Mouse (Mus musculus): ENCODE data around the gene Atg101. TPM values are rescaled to one million over a fixed set of nuclear protein-coding genes. Genes with fewer than 3 reads are reported as not detected.
A peak's percentile ranks its signal among the peaks of the same experiment; 100 is the strongest.

The Atg101 gene
- polyA plus RNA-seq, 1 experiment from 2014 or later = 48.6 TPM

GRCm38 (mm10) chr15:101331090-101331489, 47.0 kb downstream of the Atg101 start:
- ATAC-seq (no peak), DNase-seq (ENCODE audit: low read depth, low spot score) (no peak)
- POLR2A ChIA-PET = interaction anchor here (1.2 to 1.9 kb wide), 2 partner anchors 9 to 56 kb away, joined by 5 read pairs; no protein-coding TSS in a partner anchor
- H3K27me3 ChIP-seq = no peaks in the 10 kb centered on the region
- CTCF ChIA-PET = interaction anchor here (1.6 to 1.8 kb wide), 2 partner anchors 56 to 648 kb away, joined by 3 to 6 read pairs; no protein-coding TSS in a partner anchor
- in situ Hi-C loops (cut with MboI; ENCODE audit: low pct_unique_long_range_greater_than_20kb) = loop anchor here (5.0 kb wide), 1 partner anchor 741 kb away; the partner anchor contains the start of gene Eif4b
- no peak for TF ChIP-seq CTCF (IDR thresholded peaks at IDR 0.05)

- DNase-seq (ENCODE audit: low read depth, low spot score) (no peak), ATAC-seq (no peak)
- in situ Hi-C loops (cut with MboI; ENCODE audit: low pct_unique_long_range_greater_than_20kb) = loop anchor here (5.0 kb wide), 1 partner anchor 740 kb away; the partner anchor contains the start of gene Eif4b
- ChIA-PET CTCF (interaction anchor here (0.7 to 1.9 kb wide), 2 partner anchors 55 to 652 kb away, joined by 3 to 7 read pairs; no protein-coding TSS in a partner anchor), POLR2A (no interaction called here)
- TF ChIP-seq CTCF (IDR thresholded peaks at IDR 0.05) = no peak
- no peaks in the 10 kb centered on the region for H3K27me3 ChIP-seq
These were observed 48.3 kb downstream of the Atg101 start for GRCm38 (mm10) chr15:101332370-101332769.

DNA sequence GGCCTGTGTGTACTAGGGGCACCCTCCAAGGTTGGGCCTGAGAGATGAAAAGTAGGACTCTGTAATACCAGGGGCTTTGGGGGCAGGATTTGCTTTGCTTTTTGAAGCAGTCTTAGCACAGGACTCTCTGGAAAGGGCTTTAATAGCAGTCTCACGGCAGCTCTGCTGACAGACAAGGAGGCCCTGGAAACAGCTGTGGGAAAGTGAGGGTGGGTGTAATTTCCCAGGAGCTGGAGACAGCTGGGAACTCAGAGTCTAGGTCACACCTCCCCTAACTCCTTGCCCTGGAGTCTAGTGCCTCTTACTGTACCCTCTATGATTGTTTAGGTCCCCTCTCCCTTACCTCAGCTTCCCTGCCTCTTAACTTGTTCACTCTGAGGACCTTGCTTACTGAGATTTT, 49.1 kb downstream of the Atg101 start:
- no peak for DNase-seq (ENCODE audit: low read depth, low spot score)
- no peak for ATAC-seq
- ChIA-PET POLR2A (no interaction called here), CTCF (interaction anchor here (0.7 to 1.9 kb wide), 5 partner anchors 54 to 651 kb away, joined by 3 to 7 read pairs (median 3); no protein-coding TSS in a partner anchor)
- H3K27me3 ChIP-seq = no peaks in the 10 kb centered on the region
- in situ Hi-C loops (cut with MboI; ENCODE audit: low pct_unique_long_range_greater_than_20kb) = loop anchor here (5.0 kb wide), 1 partner anchor 739 kb away; the partner anchor contains the start of gene Eif4b
- TF ChIP-seq CTCF (IDR thresholded peaks at IDR 0.05) = no peak

DNA sequence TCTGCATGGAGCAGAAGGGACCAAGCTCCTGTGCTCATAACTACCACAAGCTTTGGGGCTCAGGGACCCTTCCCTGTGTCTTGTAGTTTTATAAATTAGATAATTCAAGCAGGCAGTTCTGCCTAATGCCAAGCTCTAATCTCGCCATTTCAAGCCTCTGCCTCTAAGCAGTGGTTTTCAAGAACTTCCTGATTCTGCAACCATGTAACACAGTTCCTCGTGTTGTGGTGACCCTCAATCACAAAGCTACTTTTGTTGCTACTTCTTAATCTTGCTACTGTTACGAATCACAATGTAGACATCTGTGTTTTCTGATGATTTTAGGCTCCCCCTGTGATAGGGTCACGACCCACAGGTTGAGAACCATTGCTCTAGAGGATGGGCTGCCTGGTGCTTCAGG, 49.6 kb downstream of the Atg101 start:
- in situ Hi-C loops (cut with MboI; ENCODE audit: low pct_unique_long_range_greater_than_20kb) = loop anchor here (5.0 kb wide), 1 partner anchor 739 kb away; the partner anchor contains the start of gene Eif4b
- CTCF ChIA-PET = interaction anchor here (0.8 to 1.9 kb wide), 5 partner anchors 53 to 651 kb away, joined by 3 to 7 read pairs (median 3); no protein-coding TSS in a partner anchor
- H3K27me3 ChIP-seq = no peaks in the 10 kb centered on the region
- ATAC-seq = no peak
- no peak for DNase-seq (ENCODE audit: low read depth, low spot score)
- TF ChIP-seq CTCF (IDR thresholded peaks at IDR 0.05) = no peak
- POLR2A ChIA-PET = no interaction called here

DNA sequence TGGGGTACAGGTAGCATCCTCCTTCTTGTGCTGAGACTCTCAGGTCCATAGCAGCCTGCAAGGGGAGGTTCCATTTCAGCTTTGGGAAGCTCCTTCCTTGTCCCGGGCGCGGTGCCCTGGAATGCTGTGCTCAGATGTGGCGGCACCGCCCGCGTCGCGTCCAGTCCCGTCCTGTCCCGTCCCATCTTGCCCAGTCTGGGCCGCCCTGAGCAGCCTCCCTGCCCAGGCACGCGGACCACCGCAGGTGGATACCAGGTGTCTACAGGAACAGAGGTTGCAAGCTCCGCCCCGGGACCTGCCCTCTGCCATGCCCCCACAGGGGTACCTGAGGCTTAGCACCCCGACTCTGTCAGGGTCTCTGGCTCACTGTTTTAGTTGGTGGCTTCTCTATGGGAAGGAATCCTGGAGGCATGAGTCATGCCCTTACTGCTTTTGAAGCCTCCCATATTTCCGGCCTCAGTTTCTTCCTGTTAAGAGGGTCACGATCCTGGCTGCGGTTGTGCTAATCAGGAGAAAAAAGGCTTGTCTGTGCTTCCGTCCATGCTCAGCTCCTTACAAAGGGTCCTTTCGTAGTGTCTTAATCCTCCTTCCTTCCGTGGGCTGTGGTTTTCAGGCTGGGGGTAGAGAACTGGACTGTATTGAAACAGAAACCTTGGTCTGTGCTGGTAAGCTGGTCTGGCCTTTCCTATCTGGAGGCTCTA, 52.6 kb downstream of the Atg101 start:
- POLR2A ChIA-PET = interaction anchor here (1.1 to 1.3 kb wide), 2 partner anchors 11 to 51 kb away, joined by 3 read pairs; no protein-coding TSS in a partner anchor
- in situ Hi-C loops (cut with MboI; ENCODE audit: low pct_unique_long_range_greater_than_20kb) = loop anchor here (5.0 kb wide), 2 partner anchors 436 to 646 kb away; no protein-coding TSS in a partner anchor
- no peak for TF ChIP-seq CTCF (IDR thresholded peaks at IDR 0.05)
- ATAC-seq (no peak), DNase-seq (ENCODE audit: low read depth, low spot score) (no peak)
- CTCF ChIA-PET = interaction anchor here (1.1 to 1.9 kb wide), 2 partner anchors 9 to 51 kb away, joined by 6 read pairs; no protein-coding TSS in a partner anchor
- no peaks in the 10 kb centered on the region for H3K27me3 ChIP-seq

- DNase-seq (ENCODE audit: low read depth, low spot score) (no peak), ATAC-seq (no peak)
- TF ChIP-seq CTCF (IDR thresholded peaks at IDR 0.05) = no peak
- POLR2A ChIA-PET = no interaction called here
- CTCF ChIA-PET = interaction anchor here (0.8 to 1.9 kb wide), 4 partner anchors 10 to 646 kb away, joined by 3 to 9 read pairs (median 4); no protein-coding TSS in a partner anchor
- in situ Hi-C loops (cut with MboI; ENCODE audit: low pct_unique_long_range_greater_than_20kb) = loop anchor here (5.0 kb wide), 2 partner anchors 434 to 644 kb away; no protein-coding TSS in a partner anchor
- H3K27me3 ChIP-seq = no peaks in the 10 kb centered on the region
These were observed 54.3 kb downstream of the Atg101 start for GRCm38 (mm10) chr15:101338359-101338758.

- TF ChIP-seq CTCF (IDR thresholded peaks at IDR 0.05) = peak; percentile 97
- in situ Hi-C loops (cut with MboI; ENCODE audit: low pct_unique_long_range_greater_than_20kb) = loop anchor here (5.0 kb wide), 2 partner anchors 433 to 643 kb away; no protein-coding TSS in a partner anchor
These were observed 55.5 kb downstream of the Atg101 start for GRCm38 (mm10) chr15:101339537-101339936.

More at GRCm38 (mm10) chr15:101339537-101339936, 55.5 kb downstream of the Atg101 start:
- POLR2A ChIA-PET = interaction anchor here (1.6 kb wide), 1 partner anchor 9 kb away, joined by 5 read pairs; no protein-coding TSS in a partner anchor
- CTCF ChIA-PET = interaction anchor here (0.9 to 4.9 kb wide), 5 partner anchors 12 to 634 kb away, joined by 3 to 72 read pairs (median 9); no protein-coding TSS in a partner anchor
- DNase-seq (ENCODE audit: low read depth, low spot score) (no peak), ATAC-seq (no peak)
- no peaks in the 10 kb centered on the region for H3K27me3 ChIP-seq

Other genes with a start within 250 kb of the Atg101 start
- gene Gm47841, start 236.9 kb upstream of the Atg101 start, polyA plus RNA-seq (2021) = 0.08 TPM
- gene Fignl2, start 205.7 kb upstream of the Atg101 start, polyA plus RNA-seq (2021) = 5.7 TPM
- gene Ankrd33, start 168.5 kb upstream of the Atg101 start, polyA plus RNA-seq (2021) = not detected
- not detected for gene Acvrl1, start 155.8 kb upstream of the Atg101 start, polyA plus RNA-seq (2021)
- 31.1 TPM for gene Acvr1b, start 110.2 kb upstream of the Atg101 start, polyA plus RNA-seq (2021)
- 6.8 TPM for gene Grasp, start 60.1 kb upstream of the Atg101 start, polyA plus RNA-seq (2021)
- gene Nr4a1, start 30.0 kb upstream of the Atg101 start, polyA plus RNA-seq (2021) = 2.2 TPM
- gene 6030408B16Rik, start 8.9 kb downstream of the Atg101 start, polyA plus RNA-seq (2021) = not detected
- gene Krt80, start 85.9 kb downstream of the Atg101 start, polyA plus RNA-seq (2021) = 16.7 TPM
- 5.1 TPM for gene Krt7, start 126.8 kb downstream of the Atg101 start, polyA plus RNA-seq (2021)
- not detected for gene Krt87, start 154.5 kb downstream of the Atg101 start, polyA plus RNA-seq (2021)
- gene Krt88, start 163.5 kb downstream of the Atg101 start, polyA plus RNA-seq (2021) = not detected
- not detected for gene Krt81, start 179.5 kb downstream of the Atg101 start, polyA plus RNA-seq (2021)
- not detected for gene Krt86, start 189.2 kb downstream of the Atg101 start, polyA plus RNA-seq (2021)
- not detected for gene Krt83, start 207.2 kb downstream of the Atg101 start, polyA plus RNA-seq (2021)
- gene Gm49425, start 233.0 kb downstream of the Atg101 start, polyA plus RNA-seq (2021) = not detected
- gene Krt84, start 248.5 kb downstream of the Atg101 start, polyA plus RNA-seq (2021) = not detected

Data from Patski (cell line).